Mouse (Mus musculus) stomach, postnatal 0 days (tissue): Measurements from ENCODE around the gene Armc7. TPM values are rescaled to one million over a fixed set of nuclear protein-coding genes. Genes with fewer than 3 reads are reported as not detected.

Experiments
- ATAC-seq: fragments of 200-750 bp; cut with Nextera tagmentation; 2 replicates; pipeline ENCODE4 v1.8.0; 2017; ENCODE audit not compliant: low FRiP score, low TSS enrichment
- DNase-seq: peaks from one replicate; pipeline ENCODE4 v3.0.0-alpha.2; 2016; ENCODE audit warnings: low spot score
- H3K27ac ChIP-seq: fragments of 300-500 bp; sonication (generic); replicated peaks from 2 replicates; pipeline ENCODE4 v1.5.1; 2014; ENCODE audit warnings: mild to moderate bottlenecking, control low read depth
- H3K27me3 ChIP-seq: fragments of 300-500 bp; sonication (generic); 2 replicates; pipeline ENCODE4 v1.6.1; 2014; ENCODE audit warnings: low read length; ENCODE audit not compliant: control insufficient read depth, insufficient read depth
- H3K36me3 ChIP-seq: fragments of 300-500 bp; sonication (generic); 2 replicates; pipeline ENCODE4 v1.6.1; 2014; ENCODE audit warnings: low read length, mixed read lengths; ENCODE audit not compliant: control insufficient read depth, insufficient read depth
- H3K4me1 ChIP-seq: fragments of 300-500 bp; sonication (generic); replicated peaks from 2 replicates; pipeline ENCODE4 v1.6.1; 2014; ENCODE audit warnings: antibody characterized with exemption; ENCODE audit not compliant: control insufficient read depth, insufficient read depth
- H3K4me2 ChIP-seq: fragments of 300-500 bp; sonication (generic); replicated peaks from 2 replicates; pipeline ENCODE4 v1.6.1; 2014; ENCODE audit warnings: low read depth, mild to moderate bottlenecking, control low read depth, moderate library complexity
- H3K4me3 ChIP-seq: fragments of 300-500 bp; sonication (generic); 2 replicates; pipeline ENCODE4 v1.5.1; 2014; ENCODE audit warnings: low read depth, low read length, control low read depth
- H3K9ac ChIP-seq: fragments of 300-500 bp; sonication (generic); 2 replicates; pipeline ENCODE4 v1.6.1; 2014; ENCODE audit warnings: mild to moderate bottlenecking, low read length, control low read depth, mixed read lengths
- H3K9me3 ChIP-seq: fragments of 300-500 bp; sonication (generic); 2 replicates; pipeline ENCODE4 v1.6.1; 2016; ENCODE audit warnings: low read length; ENCODE audit not compliant: control insufficient read depth
- CTCF ChIP-seq: IDR thresholded peaks from 2 replicates; pipeline ENCODE4 v1.5.1; 2016; ENCODE audit warnings: antibody characterized with exemption, low read depth, mild to moderate bottlenecking, moderate library complexity
- EP300 ChIP-seq: optimal IDR thresholded peaks from 2 replicates; pipeline ENCODE3; 2016; ENCODE audit warnings: antibody characterized with exemption
- WGBS: fragments of 180-500 bp; shearing (Covaris S2); extraction: QIAGEN DNeasy Blood & Tissue Kit; methylation state at CpG from one replicate; pipeline ENCODE4 v1.1.7; 2014; 5-methylcytosine and 5-hydroxymethylcytosine counted together
- polyA plus RNA-seq: library from polyadenylated mRNA; unstranded; fragments of >200 nt; fragmentation: Nextera tagmentation; extraction: Ambion mirVana; gene quantifications from 2 replicates; pipeline ENCODE4 v1.2.1, GENCODE M21; 2015

The Armc7 gene
- polyA plus RNA-seq, 1 experiment from 2014 or later, result 6.5 TPM

DNA sequence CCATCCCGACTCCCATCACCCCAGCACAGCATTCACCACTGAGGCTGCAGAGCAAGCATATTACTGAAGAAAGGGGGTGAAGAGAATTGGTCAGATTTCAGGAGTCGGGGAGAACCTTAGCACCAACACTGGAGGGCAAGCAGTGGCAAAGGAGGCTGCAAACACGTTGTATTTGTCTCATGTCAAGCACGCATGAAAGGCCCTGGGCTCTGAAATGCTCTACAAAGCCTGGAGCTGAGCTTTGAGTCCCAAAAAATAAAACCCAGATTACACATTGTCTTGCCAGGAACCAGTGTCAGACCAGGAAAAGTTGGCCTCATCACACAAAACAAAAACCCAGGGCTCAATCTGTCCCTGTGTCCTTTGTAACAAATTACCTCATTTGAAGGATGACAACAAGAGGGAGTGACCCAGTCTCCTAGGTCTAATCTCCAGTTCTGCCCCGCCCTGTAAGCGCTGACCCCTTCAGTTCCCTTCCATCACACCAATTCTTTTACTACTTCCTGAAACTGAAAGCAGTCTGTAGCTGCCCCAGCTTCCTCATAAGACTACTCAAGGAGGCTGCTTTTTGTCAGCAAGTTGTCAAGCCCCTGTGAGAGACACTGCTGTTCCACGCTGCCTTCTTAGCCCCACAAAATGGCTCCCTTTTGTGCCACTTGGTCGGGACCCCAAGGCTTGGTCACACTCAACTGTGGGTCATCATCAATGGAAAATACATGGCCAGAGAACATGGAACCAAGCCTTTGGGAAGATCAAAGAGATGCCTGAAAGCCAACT, 37.1 kb downstream of the Armc7 start:
- peak overlapping the region; percentile 89 for H3K27ac ChIP-seq
- TF ChIP-seq CTCF (no peak), EP300 (no peak)
- H3K9me3 ChIP-seq, result no peaks in the 10 kb centered on the region
- H3K4me3 ChIP-seq, result peak overlapping the region; percentile 79
- H3K4me1 ChIP-seq, result peaks cover 12% of the 10 kb centered on the region
- H3K27me3 ChIP-seq, result no peaks in the 10 kb centered on the region
- ATAC-seq, result peak; percentile 24
- H3K4me2 ChIP-seq, result peak overlapping the region; percentile 94
- DNase-seq, result peak; percentile 62
- WGBS, result 15% methylated on average over 8 of the region's 8 CpGs
- H3K9ac ChIP-seq, result peak overlapping the region; percentile 90
- H3K36me3 ChIP-seq, result no peaks in the 10 kb centered on the region

DNA sequence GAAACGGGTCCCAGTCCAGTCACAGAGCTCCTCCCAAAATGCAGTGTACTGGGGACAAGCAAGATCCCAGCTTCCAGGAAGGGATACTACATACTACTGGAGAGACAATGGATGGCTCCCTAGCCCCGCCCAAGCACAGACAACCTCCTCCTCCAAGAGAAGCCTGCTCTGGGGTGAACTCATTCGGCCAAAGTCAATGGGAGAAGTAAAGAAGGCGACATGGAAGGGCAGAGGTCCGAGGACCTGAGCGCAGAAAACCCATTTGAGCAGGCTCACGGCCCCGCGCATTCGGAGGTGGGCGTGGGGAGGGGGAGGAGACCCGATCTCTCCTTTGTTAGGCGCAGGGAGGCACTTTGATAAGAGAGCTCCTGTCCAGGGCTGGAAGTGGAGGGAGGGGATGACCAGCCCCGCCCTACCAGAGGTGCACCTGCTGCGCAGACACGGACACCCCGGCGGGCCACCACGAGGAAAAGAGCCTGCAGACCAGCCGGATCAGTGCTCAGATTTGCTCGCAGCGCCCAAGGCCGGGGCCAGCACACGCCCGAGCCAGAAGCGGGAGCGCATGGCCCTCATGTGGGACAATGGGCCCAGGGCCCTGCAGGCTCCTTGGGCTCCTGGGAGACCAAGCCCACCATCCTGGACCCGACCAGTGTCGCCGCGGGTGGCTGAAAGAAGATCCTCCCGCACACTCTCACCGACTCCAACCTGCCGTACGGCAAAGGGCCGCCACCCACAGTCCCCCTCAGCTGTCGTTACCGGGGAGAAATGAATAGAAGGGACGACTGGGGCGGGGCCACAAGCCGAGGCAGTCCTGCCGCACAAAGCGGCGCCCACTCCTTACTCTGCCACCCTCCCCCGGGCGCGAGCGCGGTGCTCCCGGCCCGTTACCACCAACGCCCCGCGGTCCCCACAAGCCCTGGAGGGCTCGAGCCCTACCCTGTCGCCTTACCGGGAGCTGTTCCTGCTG, 38.1 kb downstream of the Armc7 start:
- Histone ChIP-seq H3K4me3 (peak overlapping the region; percentile 79), H3K27ac (peak overlapping the region; percentile 89), H3K4me2 (peak overlapping the region; percentile 94), H3K27me3 (no peaks in the 10 kb centered on the region), H3K36me3 (no peaks in the 10 kb centered on the region), H3K9ac (peak overlapping the region; percentile 90), H3K4me1 (peaks cover 12% of the 10 kb centered on the region), H3K9me3 (no peaks in the 10 kb centered on the region)
- under 1% methylated on average over 57 of the region's 57 CpGs for WGBS
- ATAC-seq, result peak; percentile 47
- DNase-seq, result peak; percentile 69
- no peak for TF ChIP-seq CTCF
- TF ChIP-seq EP300, result no peak

DNA sequence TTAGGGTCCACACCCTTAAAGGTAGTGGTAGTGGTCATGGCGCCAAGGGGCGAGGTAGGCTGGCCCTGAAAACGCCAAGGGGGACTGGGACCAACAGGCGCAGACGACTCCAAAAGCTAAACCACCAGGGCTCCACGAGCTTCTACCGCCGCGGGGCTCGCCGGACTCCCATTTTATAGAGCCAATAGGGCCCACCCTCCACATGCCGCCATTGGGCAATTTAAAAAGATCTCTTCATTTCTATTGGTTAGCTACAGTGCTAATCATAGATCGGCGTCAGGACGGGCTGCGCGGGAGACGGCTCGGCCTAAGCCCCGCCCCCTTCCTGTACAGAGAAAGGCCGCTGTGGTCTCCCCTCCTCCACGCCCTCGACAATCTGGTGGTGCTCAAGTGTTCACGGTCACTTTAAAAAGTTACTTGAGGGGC, 38.8 kb downstream of the Armc7 start, which contains the start of gene Jpt1:
Gene Jpt1 (minus strand): TSS at position 150 of the 426 bp plus-strand sequence.
- Histone ChIP-seq H3K36me3 (no peaks in the 10 kb centered on the region), H3K9me3 (no peaks in the 10 kb centered on the region), H3K4me1 (peaks cover 12% of the 10 kb centered on the region), H3K4me3 (peak within 1 kb of the TSS; percentile 79), H3K4me2 (peak within 1 kb of the TSS; percentile 94), H3K9ac (peak within 1 kb of the TSS; percentile 90), H3K27ac (peak within 1 kb of the TSS; percentile 89), H3K27me3 (no peaks in the 10 kb centered on the region)
- TF ChIP-seq EP300 (peak; percentile 92), CTCF (no peak)
- DNase-seq (peak; percentile 94), ATAC-seq (peak; percentile 95)
- WGBS, result under 1% methylated on average over 24 of the region's 24 CpGs

DNA sequence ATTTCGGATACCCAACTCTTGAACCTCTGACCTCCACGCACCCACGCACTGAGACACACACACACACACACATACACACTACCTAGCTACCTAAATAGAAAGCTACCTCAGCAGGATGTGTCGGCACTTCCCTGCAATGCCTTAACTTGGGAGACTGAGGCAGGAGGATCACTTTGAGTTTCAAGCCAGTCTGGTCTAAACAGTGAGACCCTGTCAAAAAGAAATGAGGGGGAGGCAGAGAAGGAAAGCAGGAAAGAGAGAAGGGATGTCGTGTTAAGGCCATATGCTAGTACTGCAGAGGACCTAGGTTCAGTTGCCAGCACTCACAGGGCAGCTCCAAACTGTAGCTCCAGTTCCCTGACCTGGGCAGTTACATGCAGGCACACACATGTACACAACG, 39.6 kb downstream of the Armc7 start:
- Histone ChIP-seq H3K36me3 (no peaks in the 10 kb centered on the region), H3K9ac (no peak overlapping the region), H3K4me3 (no peak overlapping the region), H3K27ac (no peak overlapping the region), H3K4me2 (no peak overlapping the region), H3K27me3 (no peaks in the 10 kb centered on the region), H3K9me3 (no peaks in the 10 kb centered on the region), H3K4me1 (peaks cover 12% of the 10 kb centered on the region)
- 64% methylated on average over 6 of the region's 6 CpGs for WGBS
- TF ChIP-seq CTCF, result no peak
- TF ChIP-seq EP300, result no peak
- no peak for ATAC-seq
- no peak for DNase-seq

DNA sequence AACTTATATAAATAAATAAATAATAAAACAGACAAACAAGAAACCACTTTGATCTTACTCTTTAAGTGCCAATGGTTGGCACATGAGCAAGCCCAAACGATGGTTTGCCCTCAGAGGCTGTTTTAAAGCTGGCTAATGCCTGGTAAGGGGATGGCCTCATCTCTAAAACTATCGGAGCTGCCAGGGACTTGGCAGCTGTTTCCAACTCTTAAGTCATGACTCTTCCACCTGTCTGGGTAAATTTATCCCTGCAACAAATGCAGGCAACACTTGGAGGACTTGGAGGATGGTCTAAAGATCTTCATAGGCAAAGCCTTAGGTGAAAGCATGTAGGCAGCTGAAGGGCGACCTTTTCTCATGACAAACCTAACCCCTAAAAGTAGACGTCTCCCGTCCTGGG, 41.5 kb downstream of the Armc7 start:
- TF ChIP-seq CTCF (no peak), EP300 (no peak)
- Histone ChIP-seq H3K27ac (no peak overlapping the region), H3K4me2 (no peak overlapping the region), H3K4me1 (peaks cover 4% of the 10 kb centered on the region; the same call in 1 of the 2 replicates), H3K9ac (no peak overlapping the region), H3K27me3 (no peaks in the 10 kb centered on the region), H3K9me3 (no peaks in the 10 kb centered on the region), H3K36me3 (no peaks in the 10 kb centered on the region), H3K4me3 (no peak overlapping the region)
- no peak for ATAC-seq
- DNase-seq, result no peak
- WGBS, result 84% methylated on average over 5 of the region's 5 CpGs
